Mouse (Mus musculus) heart, embryonic 14.5 days (tissue): ENCODE measurements around the gene Apmap. TPM values are rescaled to one million over a fixed set of nuclear protein-coding genes. Genes with fewer than 3 reads are reported as not detected.

Source experiments
- ATAC-seq: fragments of 200-750 bp; cut with Nextera tagmentation; 2 replicates; pipeline ENCODE4 v1.8.0; 2017; ENCODE audit warnings: low read depth, moderate TSS enrichment; ENCODE audit not compliant: insufficient number of reproducible peaks, insufficient read depth, low FRiP score
- H3K27ac ChIP-seq, 2 experiments: fragments of 200-500 bp in 1 of 2; fragments of 300-500 bp in 1 of 2; sonication (generic) in 1 of 2; replicated peaks in 1 of 2; 2 replicates each; pipeline ENCODE4 v1.5.1; 2012 to 2014; ENCODE audit warnings: low read depth in 2 of 2, low read length in 2 of 2, control low read depth in 1 of 2, mild to moderate bottlenecking in 1 of 2, mixed read lengths in 1 of 2; ENCODE audit not compliant: control insufficient read depth in 1 of 2, insufficient read depth in 1 of 2
- H3K27me3 ChIP-seq: fragments of 300-500 bp; sonication (generic); 2 replicates; pipeline ENCODE4 v1.6.1; 2014; ENCODE audit warnings: mild to moderate bottlenecking, low read length, control low read depth; ENCODE audit not compliant: control insufficient read depth, insufficient read depth
- H3K36me3 ChIP-seq: fragments of 300-500 bp; sonication (generic); 2 replicates; pipeline ENCODE4 v1.6.1; 2014; ENCODE audit warnings: mild to moderate bottlenecking, control low read depth, low read length, mixed read lengths; ENCODE audit not compliant: control insufficient read depth, insufficient read depth
- H3K4me1 ChIP-seq, 2 experiments: fragments of 200-500 bp in 1 of 2; fragments of 300-500 bp in 1 of 2; sonication (generic) in 1 of 2; 2 replicates each; pipeline ENCODE4 v1.6.1; 2012 to 2014; ENCODE audit warnings: low read length in 2 of 2, control low read depth in 1 of 2, mixed read lengths in 1 of 2; ENCODE audit not compliant: control insufficient read depth in 2 of 2, insufficient read depth in 2 of 2
- H3K4me2 ChIP-seq: fragments of 300-500 bp; sonication (generic); 2 replicates; pipeline ENCODE4 v1.6.1; 2014; ENCODE audit warnings: mild to moderate bottlenecking, low read length
- H3K4me3 ChIP-seq, 2 experiments: fragments of 200-500 bp in 1 of 2; fragments of 300-500 bp in 1 of 2; sonication (generic) in 1 of 2; 2 replicates each; pipeline ENCODE4 v1.5.1; 2012 to 2014; ENCODE audit warnings: low read length in 2 of 2, mild to moderate bottlenecking in 2 of 2, control low read depth in 1 of 2, low read depth in 1 of 2, moderate library complexity in 1 of 2; ENCODE audit not compliant: control insufficient read depth in 1 of 2, insufficient read depth in 1 of 2
- H3K9ac ChIP-seq: fragments of 300-500 bp; sonication (generic); 2 replicates; pipeline ENCODE4 v1.6.1; 2014; ENCODE audit warnings: mild to moderate bottlenecking, low read length
- H3K9me3 ChIP-seq: fragments of 300-500 bp; sonication (generic); 2 replicates; pipeline ENCODE4 v1.6.1; 2016; ENCODE audit warnings: low read length, control low read depth; ENCODE audit not compliant: control insufficient read depth
- WGBS: fragments of 180-500 bp; shearing (Covaris S2); extraction: QIAGEN DNeasy Blood & Tissue Kit; methylation state at CpG from one replicate; pipeline ENCODE4 v1.1.7; 2014; 5-methylcytosine and 5-hydroxymethylcytosine counted together
- polyA plus RNA-seq: library from polyadenylated mRNA; unstranded; fragments of >200 nt; fragmentation: Nextera tagmentation; extraction: Ambion mirVana; gene quantifications from 2 replicates; pipeline ENCODE4 v1.2.1, GENCODE M21; 2014

Gene Apmap
- polyA plus RNA-seq, 1 experiment from 2014 or later: 27.4 TPM

GRCm38 (mm10) chr2:150608872-150609560 is 649 bp upstream of the Apmap start:
- H3K4me3 ChIP-seq: peak overlapping the region; percentile 87 to 94
- ATAC-seq: 0 out of 2 replicates have a peak, but pooled peaks have one; percentile 24
- peaks cover 0 to 13% of the 10 kb centered on the region in 2 experiments; a peak in 2 of 4 replicates for H3K4me1 ChIP-seq
- no peaks in the 10 kb centered on the region for H3K27me3 ChIP-seq
- peak overlapping the region in 1 of 2 experiments; percentile 46; a peak in 2 of 4 replicates for H3K27ac ChIP-seq
- peak overlapping the region; percentile 94 for H3K9ac ChIP-seq
- H3K36me3 ChIP-seq: no peaks in the 10 kb centered on the region
- WGBS: under 1% methylated on average over 10 of the region's 10 CpGs
- H3K9me3 ChIP-seq: no peaks in the 10 kb centered on the region
- peak overlapping the region; percentile 93 for H3K4me2 ChIP-seq

DNA sequence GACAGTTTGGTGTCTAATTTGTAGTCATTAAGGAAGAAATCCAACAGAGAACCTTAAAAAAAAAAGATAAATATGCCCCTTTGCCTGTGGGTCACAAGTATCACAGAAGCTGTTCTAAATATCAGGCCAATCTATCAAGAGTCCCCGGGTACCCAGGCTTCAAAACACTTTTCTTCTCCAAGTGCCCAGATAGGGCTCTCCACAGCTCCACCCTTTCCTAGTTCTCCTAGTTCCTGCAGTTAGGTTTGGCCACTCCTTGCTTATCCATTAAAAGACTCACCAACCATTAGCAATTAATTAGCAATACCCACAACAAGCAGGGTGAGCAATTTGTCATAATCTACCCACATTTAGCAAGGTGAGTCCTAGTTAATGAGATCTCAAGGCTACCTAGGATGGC is 1.3 kb downstream of the Apmap start:
- Histone ChIP-seq H3K4me2 (peak overlapping the region; percentile 93; the same call in 1 of the 2 replicates), H3K9ac (no peak overlapping the region), H3K4me1 (peaks cover 0 to 13% of the 10 kb centered on the region in 2 experiments; a peak in 2 of 4 replicates), H3K27me3 (no peaks in the 10 kb centered on the region), H3K27ac (no peak overlapping the region), H3K9me3 (no peaks in the 10 kb centered on the region), H3K4me3 (no peak overlapping the region), H3K36me3 (no peaks in the 10 kb centered on the region)
- no peak for ATAC-seq
- 36% methylated on average over 1 of the region's 1 CpGs for WGBS

DNA sequence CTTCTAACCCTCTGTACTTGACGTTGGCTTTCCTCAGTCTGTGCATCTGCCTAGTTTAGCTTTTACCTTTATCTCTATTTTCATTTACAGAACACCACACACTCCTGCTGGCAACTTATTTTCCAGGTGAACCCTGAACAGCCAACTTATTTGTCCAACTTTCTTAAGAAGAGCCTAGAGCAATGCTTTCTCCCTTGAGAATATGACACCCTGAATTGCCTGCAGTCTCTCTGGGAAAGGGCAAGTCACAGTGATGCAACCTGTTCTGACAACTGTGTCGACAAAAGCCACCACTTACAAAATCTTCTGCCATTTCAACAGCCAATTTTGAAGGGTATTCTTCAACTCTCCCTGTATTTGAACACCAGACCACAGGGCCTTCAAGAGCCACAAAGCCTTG is 3.6 kb downstream of the Apmap start:
- H3K4me2 ChIP-seq: no peak overlapping the region
- no peaks in the 10 kb centered on the region for H3K36me3 ChIP-seq
- no peak overlapping the region for H3K9ac ChIP-seq
- 81% methylated on average over 2 of the region's 2 CpGs for WGBS
- ATAC-seq: no peak
- H3K9me3 ChIP-seq: no peaks in the 10 kb centered on the region
- H3K27ac ChIP-seq: no peak overlapping the region
- no peaks in the 10 kb centered on the region for H3K27me3 ChIP-seq
- no peak overlapping the region for H3K4me3 ChIP-seq
- peaks cover 3 to 20% of the 10 kb centered on the region in 2 experiments; a peak in 3 of 4 replicates for H3K4me1 ChIP-seq

DNA sequence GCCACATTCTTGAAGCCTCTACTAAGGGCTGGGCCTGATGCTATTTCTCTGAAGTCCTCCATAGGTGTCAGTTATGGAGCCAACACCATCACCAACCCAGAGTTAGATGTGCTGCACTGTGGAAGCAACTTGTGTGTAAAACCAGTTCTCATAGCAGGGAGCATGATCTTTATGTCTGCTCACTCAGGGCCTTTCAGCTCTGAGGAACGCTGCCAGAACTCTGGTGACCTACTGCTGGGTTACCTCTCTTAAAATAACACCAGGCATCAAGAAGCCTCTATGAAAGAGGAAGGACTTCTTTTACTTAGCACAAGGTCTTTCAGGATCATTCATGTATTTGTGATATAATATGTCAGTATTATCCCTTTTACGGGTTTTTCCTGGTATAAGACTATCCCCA is 6.2 kb downstream of the Apmap start:
- no peaks in the 10 kb centered on the region for H3K9me3 ChIP-seq
- ATAC-seq: no peak
- H3K4me1 ChIP-seq: peaks cover 3 to 10% of the 10 kb centered on the region in 2 experiments; a peak in 2 of 4 replicates
- H3K4me2 ChIP-seq: no peak overlapping the region
- 85% methylated on average over 2 of the region's 2 CpGs for WGBS
- H3K9ac ChIP-seq: no peak overlapping the region
- H3K27ac ChIP-seq: no peak overlapping the region
- H3K27me3 ChIP-seq: no peaks in the 10 kb centered on the region
- H3K4me3 ChIP-seq: no peak overlapping the region
- H3K36me3 ChIP-seq: 0 out of 2 replicates have a peak, but pooled peaks cover 3% of the 10 kb centered on the region

GRCm38 (mm10) chr2:150600263-150600662 is 8.1 kb downstream of the Apmap start:
- Histone ChIP-seq H3K4me2 (no peak overlapping the region), H3K27ac (0 out of 4 replicates have a peak overlapping the region, but pooled peaks of 1 of the 2 experiments have one; percentile 14), H3K36me3 (peaks cover 3% of the 10 kb centered on the region; the same call in 1 of the 2 replicates), H3K27me3 (no peaks in the 10 kb centered on the region), H3K9ac (no peak overlapping the region), H3K4me1 (peaks cover 3 to 7% of the 10 kb centered on the region in 2 experiments; a peak in 2 of 4 replicates), H3K9me3 (no peaks in the 10 kb centered on the region), H3K4me3 (no peak overlapping the region)
- 58% methylated on average over 2 of the region's 2 CpGs for WGBS
- no peak for ATAC-seq

DNA sequence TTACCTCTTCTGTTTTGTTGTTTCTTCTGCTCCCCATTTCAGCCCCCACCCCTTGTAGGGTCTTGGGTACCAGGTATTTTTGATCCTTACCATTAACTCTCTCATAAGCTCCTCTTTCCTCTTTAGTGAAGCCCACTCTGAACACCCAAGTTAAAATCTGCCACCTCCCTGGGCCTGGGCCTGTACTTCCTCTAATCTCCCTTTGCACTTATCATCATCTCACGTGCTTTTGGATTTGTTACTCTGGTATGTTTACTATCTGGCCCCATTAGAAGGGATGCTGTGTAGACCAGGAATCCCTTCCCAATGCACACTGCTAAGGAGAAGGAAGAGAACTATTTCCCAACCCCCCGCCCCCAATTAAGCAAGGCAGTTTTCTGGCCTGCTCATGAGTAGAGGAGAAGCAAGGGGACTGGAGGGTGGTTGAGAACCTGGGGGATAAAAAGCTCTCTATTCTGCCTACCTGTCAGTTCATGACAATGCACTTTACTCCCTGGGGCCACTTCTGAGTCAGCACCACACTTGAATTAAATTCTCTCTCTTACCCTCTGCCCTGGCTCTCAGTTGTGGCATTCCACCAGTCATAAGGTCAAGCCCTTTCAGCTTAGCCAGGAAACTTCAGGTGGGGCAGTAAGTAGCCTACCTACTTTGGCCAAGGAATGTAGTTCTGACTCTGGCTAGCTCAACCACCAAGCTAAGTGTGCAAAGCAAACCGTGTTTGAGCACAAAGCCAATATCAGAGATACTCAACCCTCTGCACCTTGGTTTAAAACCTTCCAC is 12.8 kb downstream of the Apmap start:
- Histone ChIP-seq H3K27ac (no peak overlapping the region), H3K9ac (no peak overlapping the region), H3K9me3 (no peaks in the 10 kb centered on the region), H3K27me3 (no peaks in the 10 kb centered on the region), H3K4me2 (no peak overlapping the region), H3K4me1 (peaks cover 3 to 6% of the 10 kb centered on the region in 2 experiments; a peak in 2 of 4 replicates), H3K4me3 (no peak overlapping the region), H3K36me3 (peaks cover 27% of the 10 kb centered on the region)
- WGBS: 76% methylated on average over 3 of the region's 3 CpGs
- ATAC-seq: no peak

DNA sequence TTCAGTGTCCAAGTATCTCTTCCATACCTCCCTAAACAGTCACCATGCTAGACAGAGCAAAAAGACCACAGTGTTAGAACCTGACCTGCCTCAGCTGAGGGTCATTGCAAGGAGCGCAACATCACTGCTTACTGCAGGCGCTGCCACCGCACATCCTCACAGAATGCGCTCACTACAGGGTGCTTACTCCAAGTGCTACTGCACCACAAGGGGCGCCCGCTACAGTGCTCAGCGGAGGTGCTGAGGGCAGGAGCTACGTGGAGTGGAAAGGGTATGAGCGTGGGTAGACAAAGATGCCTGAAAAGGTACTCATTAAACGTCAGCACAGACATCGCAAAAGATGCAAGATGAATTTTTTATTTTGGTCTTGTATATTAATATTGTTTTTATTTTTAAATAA is 19.3 kb downstream of the Apmap start:
- Histone ChIP-seq H3K4me2 (no peak overlapping the region), H3K9ac (no peak overlapping the region), H3K9me3 (no peaks in the 10 kb centered on the region), H3K4me3 (no peak overlapping the region), H3K27me3 (no peaks in the 10 kb centered on the region), H3K4me1 (no peaks in the 10 kb centered on the region), H3K27ac (no peak overlapping the region), H3K36me3 (peaks cover 71% of the 10 kb centered on the region)
- no peak for ATAC-seq
- WGBS: 74% methylated on average over 11 of the region's 11 CpGs
